Mouse (Mus musculus) heart, postnatal 0 days (tissue): ENCODE measurements around the gene Ciz1. TPM values are rescaled to one million over a fixed set of nuclear protein-coding genes. Genes with fewer than 3 reads are reported as not detected.

Experiments
- ATAC-seq: fragments of 200-750 bp; cut with Nextera tagmentation; 2 replicates; pipeline ENCODE4 v1.8.0; 2017; ENCODE audit warnings: low read depth, moderate number of reproducible peaks, moderate library complexity; ENCODE audit not compliant: insufficient read depth
- DNase-seq: peaks from one replicate; pipeline ENCODE4 v3.0.0-alpha.2; 2016; ENCODE audit warnings: low spot score
- H3K27ac ChIP-seq: fragments of 300-500 bp; sonication (generic); 2 replicates; pipeline ENCODE4 v1.5.1; 2014; ENCODE audit warnings: low read depth, mild to moderate bottlenecking
- H3K27me3 ChIP-seq: fragments of 300-500 bp; sonication (generic); 2 replicates; pipeline ENCODE4 v1.6.1; 2014; ENCODE audit warnings: low read length, mixed read lengths; ENCODE audit not compliant: control insufficient read depth, insufficient read depth
- H3K36me3 ChIP-seq: fragments of 300-500 bp; sonication (generic); replicated peaks from 2 replicates; pipeline ENCODE4 v1.6.1; 2014; ENCODE audit warnings: low read length, mixed read lengths; ENCODE audit not compliant: control insufficient read depth, insufficient read depth
- H3K4me1 ChIP-seq: fragments of 300-500 bp; sonication (generic); 2 replicates; pipeline ENCODE4 v1.6.1; 2014; ENCODE audit warnings: antibody characterized with exemption; ENCODE audit not compliant: control insufficient read depth, insufficient read depth
- H3K4me2 ChIP-seq: fragments of 300-500 bp; sonication (generic); 2 replicates; pipeline ENCODE4 v1.6.1; 2014; ENCODE audit warnings: low read depth, mild to moderate bottlenecking, low read length, moderate library complexity
- H3K4me3 ChIP-seq: fragments of 300-500 bp; sonication (generic); 2 replicates; pipeline ENCODE4 v1.5.1; 2014; ENCODE audit warnings: low read depth, low read length
- H3K9ac ChIP-seq: fragments of 300-500 bp; sonication (generic); replicated peaks from 2 replicates; pipeline ENCODE4 v1.6.1; 2014; ENCODE audit warnings: low read depth, low read length, mixed read lengths
- H3K9me3 ChIP-seq: fragments of 300-500 bp; sonication (generic); replicated peaks from 2 replicates; pipeline ENCODE4 v1.6.1; 2016; ENCODE audit warnings: low read length; ENCODE audit not compliant: control insufficient read depth
- CTCF ChIP-seq: IDR thresholded peaks from 2 replicates; pipeline ENCODE4 v1.5.1; 2016; ENCODE audit warnings: antibody characterized with exemption, control low read depth, low read depth
- EP300 ChIP-seq: IDR thresholded peaks from 2 replicates; pipeline ENCODE4 v1.6.1; 2016; ENCODE audit warnings: antibody characterized with exemption, low read depth
- WGBS: fragments of 180-500 bp; shearing (Covaris S2); extraction: QIAGEN DNeasy Blood & Tissue Kit; methylation state at CpG from one replicate; pipeline ENCODE4 v1.1.7; 2014; 5-methylcytosine and 5-hydroxymethylcytosine counted together
- microRNA-seq: library from miRNA; unstranded; fragments of <30 nt; microRNA quantifications from one replicate; pipeline ENCODE4, GENCODE M21; 2016
- polyA plus RNA-seq: library from polyadenylated mRNA; unstranded; fragments of >200 nt; fragmentation: Nextera tagmentation; extraction: Ambion mirVana; gene quantifications from 2 replicates; pipeline ENCODE4 v1.2.1, GENCODE M21; 2015
- total RNA-seq: library from RNA; depleted of rRNA; stranded (reverse); fragments of >200 nt; gene quantifications from 2 replicates; pipeline ENCODE4 v1.2.3, GENCODE M21; 2014; ENCODE audit warnings: low replicate concordance; rRNA removed

The Ciz1 gene
- total and polyA plus RNA-seq, 2 experiments from 2014 or later = 17.6 to 79.9 TPM

GRCm38 (mm10) chr2:32427720-32428119 lies 75.6 kb downstream of the Ciz1 start:
- WGBS = 76% methylated on average over 5 of the region's 5 CpGs

DNA sequence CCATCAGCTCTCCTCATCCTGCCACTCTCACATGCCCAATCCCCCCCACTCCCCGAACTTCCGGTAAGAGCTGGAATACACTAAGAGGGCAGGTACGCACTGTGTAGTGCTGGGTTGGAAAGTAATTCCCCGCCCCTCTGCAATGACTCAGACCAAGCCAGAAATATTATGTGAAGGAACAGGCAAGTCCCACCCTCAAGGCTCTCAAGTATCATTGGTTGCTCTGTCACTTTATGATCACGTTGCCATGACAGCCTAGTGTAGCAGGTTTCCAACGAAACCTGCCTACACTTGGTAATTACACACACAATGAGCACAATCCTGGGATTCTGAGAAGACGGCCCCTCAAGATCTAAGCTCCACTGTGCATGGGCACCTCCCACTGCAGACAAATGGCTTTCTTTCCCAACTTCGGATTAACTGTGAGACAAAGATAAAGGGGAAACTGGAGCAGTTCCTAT lies 76.2 kb downstream of the Ciz1 start:
- WGBS = 47% methylated on average over 8 of the region's 8 CpGs
- Histone ChIP-seq H3K36me3 (no peaks in the 10 kb centered on the region), H3K9me3 (no peaks in the 10 kb centered on the region), H3K9ac (no peak overlapping the region), H3K4me3 (no peak overlapping the region), H3K27me3 (no peaks in the 10 kb centered on the region), H3K27ac (peak overlapping the region; percentile 66), H3K4me1 (peaks cover 50% of the 10 kb centered on the region), H3K4me2 (peak overlapping the region; percentile 35)
- DNase-seq = peak; percentile 70
- no peak for TF ChIP-seq EP300
- no peak for TF ChIP-seq CTCF
- ATAC-seq = no peak; the same call in 1 of the 2 replicates

More at GRCm38 (mm10) chr2:32427720-32428119, 75.6 kb downstream of the Ciz1 start:
- H3K27ac ChIP-seq = no peak overlapping the region
- TF ChIP-seq CTCF (no peak), EP300 (no peak)
- H3K4me3 ChIP-seq = no peak overlapping the region
- DNase-seq (no peak), ATAC-seq (no peak)
- H3K27me3 ChIP-seq = no peaks in the 10 kb centered on the region
- no peaks in the 10 kb centered on the region for H3K9me3 ChIP-seq
- no peak overlapping the region for H3K9ac ChIP-seq
- H3K36me3 ChIP-seq = no peaks in the 10 kb centered on the region
- peaks cover 56% of the 10 kb centered on the region for H3K4me1 ChIP-seq
- no peak overlapping the region for H3K4me2 ChIP-seq

DNA sequence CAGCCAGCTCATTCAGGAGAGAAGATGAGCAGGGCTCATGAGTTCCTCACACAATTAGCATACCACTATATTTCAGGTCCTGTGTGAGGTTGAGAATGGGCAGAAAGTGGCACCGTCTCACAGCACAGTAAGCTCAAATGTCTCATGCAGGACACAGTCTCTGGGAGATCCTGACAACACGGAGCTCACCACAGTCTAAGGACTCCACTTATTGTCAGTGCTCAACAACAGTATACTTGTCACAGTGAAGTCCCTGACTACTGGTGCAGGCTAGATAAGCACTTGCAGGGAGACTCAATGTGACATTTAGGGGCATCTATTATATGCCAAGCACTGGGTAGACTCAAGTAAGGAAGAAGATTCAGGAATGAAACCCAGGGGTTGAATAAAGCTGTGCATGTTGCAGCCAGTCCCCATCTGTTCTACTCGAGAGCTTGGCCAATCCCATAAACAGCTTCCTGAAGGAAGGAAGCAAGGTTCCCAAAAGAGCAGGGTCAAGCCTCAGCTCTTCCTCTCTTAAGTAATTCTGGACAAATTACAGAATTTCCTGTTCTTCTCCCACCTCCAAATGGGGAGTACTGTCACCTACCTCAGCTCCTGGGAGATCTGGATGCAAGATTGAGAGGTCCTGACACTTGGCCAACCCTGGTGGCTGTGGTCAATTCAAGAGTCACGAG lies 77.2 kb downstream of the Ciz1 start:
- H3K27ac ChIP-seq = peak overlapping the region; percentile 66; the same call in 1 of the 2 replicates
- TF ChIP-seq CTCF (no peak), EP300 (no peak)
- H3K36me3 ChIP-seq = no peaks in the 10 kb centered on the region
- H3K4me3 ChIP-seq = no peak overlapping the region
- no peaks in the 10 kb centered on the region for H3K27me3 ChIP-seq
- peaks cover 40% of the 10 kb centered on the region for H3K4me1 ChIP-seq
- DNase-seq (no peak), ATAC-seq (no peak)
- H3K4me2 ChIP-seq = no peak overlapping the region
- no peak overlapping the region for H3K9ac ChIP-seq
- WGBS = 55% methylated on average over 4 of the region's 4 CpGs
- H3K9me3 ChIP-seq = no peaks in the 10 kb centered on the region

Small RNA genes lying within 50 kb of the gene (microRNA-seq; reads per million reads assigned to microRNA genes)
- gene Gm23363 (not detected), gene Mir199b (439 reads per million, percentile 72 among the genes with 10 or more reads in this experiment)

Other genes starting within 250 kb of the Ciz1 start
- gene Prrc2b, start 201.2 kb upstream of the Ciz1 start, total RNA-seq = 66.5 and 74.1 TPM in 2 replicates
- 16.1 and 19.5 TPM in 2 replicates for gene Prrc2b, start 201.2 kb upstream of the Ciz1 start, polyA plus RNA-seq
- gene Pomt1, start 115.7 kb upstream of the Ciz1 start, total RNA-seq = 19.8 and 21.4 TPM in 2 replicates
- gene Pomt1, start 115.7 kb upstream of the Ciz1 start, polyA plus RNA-seq = 6.7 and 7.4 TPM in 2 replicates
- 47.2 and 55.1 TPM in 2 replicates for gene Uck1, start 92.2 kb upstream of the Ciz1 start, total RNA-seq
- 30.0 and 32.1 TPM in 2 replicates for gene Uck1, start 92.2 kb upstream of the Ciz1 start, polyA plus RNA-seq
- gene Golga2, start 64.9 kb upstream of the Ciz1 start, total RNA-seq = 46.7 and 56.4 TPM in 2 replicates
- 20.8 and 23.4 TPM in 2 replicates for gene Golga2, start 64.9 kb upstream of the Ciz1 start, polyA plus RNA-seq
- gene Swi5, start 64.3 kb upstream of the Ciz1 start, total RNA-seq = 248 and 262 TPM in 2 replicates
- gene Swi5, start 64.3 kb upstream of the Ciz1 start, polyA plus RNA-seq = 330 and 353 TPM in 2 replicates
- gene Dnm1, start 1.0 kb downstream of the Ciz1 start, total RNA-seq = 3.4 and 10.3 TPM in 2 replicates
- gene Dnm1, start 1.0 kb downstream of the Ciz1 start, polyA plus RNA-seq = 1.5 and 1.6 TPM in 2 replicates
- 159 and 195 TPM in 2 replicates for gene 1110008P14Rik, start 29.6 kb downstream of the Ciz1 start, total RNA-seq
- gene 1110008P14Rik, start 29.6 kb downstream of the Ciz1 start, polyA plus RNA-seq = 77.0 and 84.9 TPM in 2 replicates
- 1.1 and 6.0 TPM in 2 replicates for gene Lcn2, start 35.9 kb downstream of the Ciz1 start, total RNA-seq
- 1.8 and 2.0 TPM in 2 replicates for gene Lcn2, start 35.9 kb downstream of the Ciz1 start, polyA plus RNA-seq
- 33.9 and 46.7 TPM in 2 replicates for gene Ptges2, start 43.6 kb downstream of the Ciz1 start, total RNA-seq
- gene Ptges2, start 43.6 kb downstream of the Ciz1 start, polyA plus RNA-seq = 62.6 and 65.4 TPM in 2 replicates
- 3.2 and 4.2 TPM in 2 replicates for gene Naif1, start 98.1 kb downstream of the Ciz1 start, total RNA-seq
- gene Naif1, start 98.1 kb downstream of the Ciz1 start, polyA plus RNA-seq = 3.3 and 3.5 TPM in 2 replicates
- 12.5 and 16.0 TPM in 2 replicates for gene Slc25a25, start 99.1 kb downstream of the Ciz1 start, total RNA-seq
- 6.5 and 6.6 TPM in 2 replicates for gene Slc25a25, start 99.1 kb downstream of the Ciz1 start, polyA plus RNA-seq
- 11.2 and 12.3 TPM in 2 replicates for gene Fam102a, start 183.0 kb downstream of the Ciz1 start, total RNA-seq
- 2.8 and 3.1 TPM in 2 replicates for gene Fam102a, start 183.0 kb downstream of the Ciz1 start, polyA plus RNA-seq
- gene Dpm2, start 218.5 kb downstream of the Ciz1 start, total RNA-seq = 17.9 and 31.0 TPM in 2 replicates
- 56.1 and 58.4 TPM in 2 replicates for gene Dpm2, start 218.5 kb downstream of the Ciz1 start, polyA plus RNA-seq
- not detected in 2 replicates for gene Pip5kl1, start 222.5 kb downstream of the Ciz1 start, total RNA-seq
- 0.18 TPM in 1 of 2 replicates, not detected in the other for gene Pip5kl1, start 222.5 kb downstream of the Ciz1 start, polyA plus RNA-seq
- not detected in 2 replicates for gene 9430097D07Rik, start 223.4 kb downstream of the Ciz1 start, total RNA-seq
- gene 9430097D07Rik, start 223.4 kb downstream of the Ciz1 start, polyA plus RNA-seq = not detected in 2 replicates
- gene St6galnac4, start 234.8 kb downstream of the Ciz1 start, total RNA-seq = 25.7 and 28.0 TPM in 2 replicates
- gene St6galnac4, start 234.8 kb downstream of the Ciz1 start, polyA plus RNA-seq = 25.5 and 27.0 TPM in 2 replicates
- 102 and 117 TPM in 2 replicates for gene St6galnac6, start 247.4 kb downstream of the Ciz1 start, total RNA-seq
- gene St6galnac6, start 247.4 kb downstream of the Ciz1 start, polyA plus RNA-seq = 44.1 and 44.3 TPM in 2 replicates